Mouse (Mus musculus) fat pad, adult 2 months (tissue): ENCODE results near the gene Fam126a.

ENCODE experiments used
- DNase-seq: peaks from one replicate; pipeline ENCODE4 v3.0.0-alpha.2; 2011; ENCODE audit warnings: low read depth, low spot score; ENCODE audit errors: extremely low read depth

Fam126a gene

DNA sequence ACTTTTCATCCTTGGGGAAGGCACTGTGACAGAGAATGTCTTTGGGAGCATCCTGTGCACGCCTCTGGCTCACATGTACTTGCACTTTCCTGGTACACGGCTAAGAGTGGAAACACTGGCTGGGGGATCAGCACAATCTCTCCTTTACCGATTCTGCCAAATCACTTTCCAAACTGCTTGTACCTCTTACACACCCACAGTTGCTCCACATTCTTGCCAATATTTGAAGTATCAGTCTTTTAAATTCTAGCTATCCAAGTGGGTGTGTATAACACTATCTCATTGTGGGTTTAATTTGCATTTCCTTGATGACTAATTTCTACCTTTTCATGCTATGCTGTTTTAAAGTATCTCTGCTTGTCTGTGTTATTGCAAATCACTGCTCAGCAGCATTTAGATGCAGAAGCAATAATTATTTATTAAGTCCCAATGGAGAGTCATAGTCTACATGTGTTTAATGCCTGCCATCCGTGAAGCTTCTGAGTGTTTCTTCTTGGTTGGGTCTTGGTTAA, 10.9 kb upstream of the Fam126a start:
- DNase-seq = no peak

DNA sequence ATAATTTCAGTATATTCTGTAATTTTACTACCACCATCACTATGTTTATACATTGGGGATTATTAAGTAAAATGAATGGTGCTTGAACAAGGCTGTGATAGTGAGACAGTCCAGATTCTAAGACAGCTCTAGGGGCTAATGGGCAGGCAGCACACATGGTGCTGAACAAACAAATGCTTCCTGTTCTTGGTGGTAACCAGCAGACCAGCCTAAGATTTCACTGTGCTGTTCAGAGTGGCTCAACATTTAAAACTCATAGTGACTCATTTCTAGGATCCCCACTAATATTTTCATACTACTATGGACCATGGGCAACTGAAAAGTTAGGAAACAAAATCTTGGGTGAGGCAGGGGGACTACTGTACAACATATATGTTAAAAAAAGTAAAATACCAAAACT, 10.1 kb upstream of the Fam126a start:
- no peak for DNase-seq

DNA sequence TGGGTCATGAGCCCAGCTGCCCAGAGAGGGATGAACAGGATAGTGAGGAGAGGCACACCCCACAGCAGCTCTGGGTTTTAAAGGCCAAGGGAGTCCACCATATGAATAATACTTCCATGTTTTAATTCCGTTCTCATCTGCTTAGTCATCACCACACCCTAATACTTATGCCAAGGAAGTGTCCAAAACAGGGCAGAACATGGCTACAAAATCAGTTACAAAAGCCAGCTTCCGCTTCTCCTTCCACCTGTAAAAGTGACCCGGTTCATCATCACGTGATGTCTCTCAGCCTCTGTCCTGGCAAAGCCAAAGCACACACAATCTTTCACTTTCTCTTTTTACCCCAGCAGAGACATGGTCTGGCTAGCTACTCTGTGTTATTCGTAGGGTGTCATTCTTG, 8.9 kb upstream of the Fam126a start:
- no peak for DNase-seq

DNA sequence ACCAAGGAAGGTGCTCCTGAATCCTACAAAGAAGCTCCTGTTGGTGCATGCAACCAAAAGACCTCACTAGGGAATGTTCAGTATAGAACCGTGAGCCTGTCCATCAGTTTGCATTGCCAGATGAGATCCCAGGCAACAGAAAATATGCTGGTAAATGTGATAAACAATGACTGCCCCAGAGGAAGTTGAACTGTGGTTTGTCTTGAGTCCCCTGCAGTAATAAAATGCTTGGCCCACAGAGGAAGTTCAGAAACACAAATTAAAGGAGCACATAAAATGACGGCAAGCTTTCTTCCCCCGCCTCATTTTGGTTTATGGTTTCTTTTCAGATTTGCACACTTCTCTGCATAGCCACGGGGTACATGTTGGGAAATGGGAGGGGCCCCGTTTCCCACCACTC, 8.3 kb upstream of the Fam126a start:
- no peak for DNase-seq

DNA sequence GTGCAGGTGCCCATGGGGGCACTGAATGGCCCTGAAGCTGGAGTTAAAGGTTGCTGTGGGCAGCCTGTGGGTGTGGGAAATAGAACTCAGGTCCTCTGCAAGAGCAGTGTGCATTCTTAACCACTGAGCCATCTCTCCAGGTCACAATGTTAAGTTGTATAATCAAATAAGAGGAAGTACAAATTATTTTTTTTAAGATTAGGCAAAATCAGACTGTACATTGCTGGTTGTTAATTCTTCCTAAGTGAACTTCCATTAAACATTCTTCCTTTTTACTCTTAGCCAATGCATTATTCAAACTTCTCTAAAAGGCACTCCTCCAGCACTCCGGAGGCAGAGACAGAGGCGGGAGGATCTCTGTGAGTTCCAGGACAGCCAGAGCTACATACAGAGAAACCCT, 7.7 kb upstream of the Fam126a start:
- DNase-seq = no peak

DNA sequence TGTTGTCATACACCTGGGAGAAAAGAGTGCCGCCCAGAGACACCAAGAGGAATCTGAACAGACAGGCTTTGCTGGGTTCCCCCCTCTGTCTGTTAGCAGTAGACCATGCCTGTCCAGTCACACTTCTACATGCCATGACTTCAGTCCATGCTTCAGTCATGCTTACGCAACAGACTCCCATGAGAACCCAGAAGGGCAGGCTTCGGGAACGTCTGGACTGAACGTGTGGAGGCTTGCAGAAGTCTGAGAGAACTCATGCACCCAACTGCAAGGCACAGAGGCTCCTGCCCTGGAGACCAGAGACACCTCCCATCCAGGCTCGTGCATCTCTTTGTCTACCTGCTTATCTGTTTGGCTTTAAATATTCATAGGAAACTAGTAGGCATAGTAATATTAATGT, 6.2 kb upstream of the Fam126a start:
- DNase-seq = no peak

DNA sequence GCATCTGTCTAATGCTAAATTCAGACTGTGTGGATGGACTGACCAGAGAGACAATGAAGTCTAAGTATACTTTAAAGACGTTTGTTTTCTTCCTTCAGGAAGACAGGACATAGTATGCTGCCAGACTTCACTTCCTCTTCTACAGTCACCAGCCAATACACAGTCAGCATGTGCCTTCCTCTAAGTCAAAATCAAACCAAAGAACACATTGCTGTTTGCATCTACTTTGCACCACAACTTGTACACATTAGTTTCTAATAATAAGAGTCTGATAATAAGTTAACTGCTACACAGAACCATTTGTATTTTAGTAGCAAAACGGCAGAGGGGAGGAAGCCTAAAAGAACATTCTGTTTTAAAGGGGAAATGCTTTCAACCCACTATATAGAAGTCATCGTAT, 4.5 kb upstream of the Fam126a start:
- DNase-seq = no peak

DNA sequence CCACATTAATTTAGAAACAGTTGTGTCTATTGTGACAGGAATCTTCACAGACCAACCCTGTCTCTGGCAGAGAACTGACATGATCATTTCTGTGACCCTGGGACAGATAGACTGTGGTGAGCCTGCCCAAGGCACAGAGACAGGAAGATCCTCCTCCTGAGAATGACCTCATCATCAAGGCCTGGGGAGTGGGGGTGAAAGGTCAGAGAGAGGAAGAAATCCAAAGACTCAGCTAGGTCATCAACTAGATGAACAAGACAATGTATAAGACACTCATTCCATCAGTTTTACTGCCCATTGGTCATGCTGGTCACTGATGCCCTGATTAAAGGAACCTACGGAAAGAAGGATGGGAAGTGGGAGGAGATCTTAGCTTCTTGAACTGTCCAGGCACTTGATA, 3.6 kb upstream of the Fam126a start:
- DNase-seq = no peak

DNA sequence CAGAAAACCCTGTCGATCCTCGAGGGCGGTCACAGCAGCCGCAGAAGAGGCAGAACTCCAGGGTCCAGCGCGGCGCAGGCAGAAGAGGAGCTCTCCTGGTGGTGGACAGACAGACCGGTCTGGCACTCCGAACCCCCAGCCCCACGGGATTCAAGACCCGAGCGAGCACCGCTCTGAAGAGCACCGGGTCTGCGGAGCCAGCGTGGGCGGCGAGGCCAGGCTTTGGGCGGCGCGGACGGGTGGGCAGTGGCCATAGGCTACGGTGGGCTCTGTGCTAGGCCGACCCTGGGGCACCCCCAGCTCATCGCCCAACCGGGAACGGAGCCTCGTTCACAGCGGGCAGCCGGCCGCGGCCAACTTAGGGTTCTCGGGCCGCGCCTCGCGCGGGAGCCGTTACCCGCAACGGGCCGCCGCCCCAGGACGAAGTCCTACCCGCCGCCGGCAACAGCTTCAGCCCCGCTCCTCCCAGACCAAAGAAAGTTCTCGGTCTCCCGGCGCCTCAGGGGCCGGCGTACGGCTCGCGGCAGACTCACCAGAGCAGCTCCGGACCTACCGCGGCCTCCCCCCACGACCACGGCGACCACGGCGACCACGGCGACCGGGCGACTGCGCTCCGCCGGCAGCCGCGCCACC, 428 bp downstream of the Fam126a start:
- no peak for DNase-seq

DNA sequence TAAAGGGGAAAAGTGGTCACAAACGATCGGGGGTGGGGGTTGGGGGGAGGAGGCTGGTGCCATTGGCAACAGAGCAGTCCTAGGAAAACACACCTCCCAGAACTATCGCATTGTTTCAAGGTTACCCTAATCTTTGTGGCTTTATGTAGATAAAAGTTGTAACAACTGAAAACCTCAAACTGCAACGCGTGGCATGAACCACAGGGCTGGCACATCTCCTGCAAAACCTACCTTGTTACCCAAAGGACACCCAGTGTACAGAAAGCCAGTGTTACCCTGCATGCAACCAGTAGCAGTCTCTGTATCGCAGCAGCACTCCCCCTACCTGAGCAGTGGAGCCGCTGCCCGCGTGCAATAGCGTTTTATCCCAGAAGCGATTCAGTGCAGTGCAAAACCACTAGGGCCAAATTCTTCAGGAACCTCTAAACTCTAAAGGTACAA, 1.1 kb downstream of the Fam126a start:
- no peak for DNase-seq

DNA sequence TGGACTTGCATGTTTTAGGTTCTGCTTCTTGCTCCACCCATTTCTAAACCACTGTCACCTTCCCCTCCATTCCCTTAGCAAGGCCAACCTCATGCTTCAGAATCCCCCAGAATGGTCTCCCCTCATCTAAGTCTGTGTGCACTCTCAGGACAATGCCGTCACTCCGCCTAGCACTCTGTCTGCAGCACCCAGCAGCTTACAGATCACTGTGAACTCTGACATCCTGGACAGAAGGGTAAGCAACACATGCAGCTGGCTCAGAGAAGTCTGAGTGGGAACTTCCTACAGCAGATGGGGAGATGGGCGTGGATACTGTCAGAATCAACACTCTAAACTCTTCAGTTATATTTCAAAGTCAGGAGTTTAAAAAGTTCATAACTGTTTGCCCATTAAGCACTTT, 5.5 kb downstream of the Fam126a start:
- no peak for DNase-seq

DNA sequence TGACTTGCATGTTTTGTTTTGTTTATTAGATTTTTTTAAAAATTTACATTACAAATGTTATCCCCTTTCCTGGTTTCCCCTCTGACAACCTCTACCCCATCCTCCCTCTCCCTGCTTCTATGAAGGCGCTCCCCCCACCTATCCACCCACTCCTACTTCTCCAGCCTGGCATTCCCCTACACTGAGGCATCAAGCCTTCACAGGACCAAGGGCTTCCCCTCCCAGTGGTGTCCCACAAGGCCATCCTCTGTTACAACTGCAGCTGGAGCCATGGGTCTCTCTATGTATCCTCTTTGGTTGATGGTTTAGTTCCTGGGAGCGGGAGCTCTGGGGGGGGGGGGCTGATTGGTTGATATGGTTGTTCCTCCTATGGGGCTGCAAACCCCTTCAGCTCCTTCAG, 7.3 kb downstream of the Fam126a start:
- DNase-seq = no peak

DNA sequence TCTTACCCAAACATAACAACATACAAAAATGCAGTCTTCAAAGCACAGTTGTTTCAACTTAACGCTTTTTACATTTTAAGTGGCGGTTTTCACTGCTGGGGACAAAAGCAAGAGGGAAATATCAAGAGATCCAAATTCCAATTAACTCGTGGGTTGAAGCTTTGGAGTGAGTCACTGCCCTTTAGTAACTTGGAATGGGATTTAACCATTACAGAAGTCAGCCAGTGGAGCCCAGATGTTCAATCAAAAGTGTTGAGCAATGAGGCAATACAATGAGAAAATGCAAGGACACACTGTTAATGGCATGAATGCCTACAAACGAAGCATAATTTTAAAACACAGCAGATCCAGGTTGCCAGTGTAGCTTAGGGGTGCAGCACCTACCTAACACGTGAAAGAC, 8.8 kb downstream of the Fam126a start:
- no peak for DNase-seq

DNA sequence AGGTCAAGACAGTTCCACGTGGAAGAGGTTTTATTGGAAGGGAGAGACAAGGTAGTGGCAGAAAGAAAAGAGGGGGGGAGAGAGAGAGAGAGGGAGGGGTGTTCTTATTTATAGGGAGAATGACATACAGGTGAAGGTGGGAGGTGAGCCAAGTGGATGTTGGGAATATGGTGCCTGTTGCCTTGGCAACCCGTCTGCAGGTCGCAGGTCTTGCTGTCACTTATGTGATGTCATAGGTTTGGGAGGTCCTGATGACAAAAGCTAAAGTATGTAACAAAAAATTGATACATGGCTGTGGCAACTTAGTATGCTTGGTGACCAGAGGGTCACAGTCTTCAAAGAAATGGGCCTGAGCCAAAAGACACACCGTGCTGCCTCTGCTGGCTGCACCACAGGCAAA, 10.1 kb downstream of the Fam126a start:
- DNase-seq = no peak

DNA sequence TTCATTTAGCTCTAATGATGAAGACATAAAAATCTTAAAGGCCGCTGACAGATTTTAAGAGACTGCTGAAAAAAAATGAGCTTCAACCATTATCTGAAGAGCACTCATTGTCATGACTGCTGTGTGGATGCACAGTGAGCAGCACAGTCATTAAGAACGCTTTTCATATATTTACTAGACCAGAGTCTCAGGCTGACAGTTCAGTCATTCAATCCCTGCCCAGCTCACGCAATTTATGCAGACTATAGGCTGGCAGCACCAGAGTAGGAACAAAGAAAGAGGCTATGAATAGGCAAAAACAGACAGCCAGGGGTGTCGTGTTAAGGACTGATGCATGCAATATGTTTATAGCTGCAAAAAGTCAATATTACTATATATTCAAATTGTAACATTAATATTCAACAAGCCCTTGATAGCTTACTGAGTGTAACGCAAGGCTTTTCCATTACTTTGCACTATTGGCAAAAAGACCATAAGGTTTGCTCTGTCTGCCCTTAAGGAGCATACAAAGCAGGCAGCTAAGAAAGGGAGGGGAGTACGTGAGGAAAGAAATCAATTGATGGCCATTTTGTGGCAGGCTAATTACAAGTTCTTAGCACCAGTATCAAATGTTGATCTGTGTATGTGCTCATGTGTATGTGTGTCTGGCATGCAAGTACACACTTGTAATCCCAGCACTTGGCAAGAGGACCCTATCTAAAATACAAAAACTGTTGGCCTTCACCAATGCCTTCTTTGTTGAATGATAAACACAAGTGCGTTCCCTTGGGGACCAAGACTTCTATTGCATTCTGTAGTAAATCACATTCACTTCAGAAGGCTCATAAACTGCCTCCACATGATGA, 10.9 kb downstream of the Fam126a start:
- no peak for DNase-seq

DNA sequence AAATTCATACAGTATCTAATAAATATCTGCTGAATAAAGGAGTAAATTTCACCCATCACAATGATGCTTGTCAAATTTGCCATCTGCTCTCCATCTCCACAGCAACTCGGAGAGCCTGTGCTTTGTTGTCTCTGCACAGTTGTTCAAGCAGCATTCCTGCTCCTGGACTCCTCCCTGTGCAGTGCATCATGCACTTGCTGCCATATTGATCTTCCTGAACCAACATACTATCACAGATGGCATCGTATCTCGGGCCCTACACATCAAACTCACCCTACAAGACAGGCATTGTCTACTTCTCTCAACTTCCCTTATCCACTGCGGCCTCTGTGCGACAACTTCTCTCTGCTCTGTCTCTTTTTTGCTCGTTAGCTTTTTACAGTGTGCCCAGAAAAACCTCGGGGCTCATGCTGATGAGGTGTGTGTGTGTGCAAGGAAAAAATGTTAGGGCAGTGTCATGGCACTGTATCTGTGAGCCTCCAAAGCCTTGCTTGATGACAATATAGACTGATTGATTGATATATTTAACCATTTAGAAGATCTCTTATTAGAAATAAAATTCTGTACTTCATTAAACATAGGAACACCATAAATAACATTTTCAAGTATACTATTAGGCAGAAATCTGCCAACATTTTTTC, 11.7 kb downstream of the Fam126a start:
- DNase-seq = no peak

DNA sequence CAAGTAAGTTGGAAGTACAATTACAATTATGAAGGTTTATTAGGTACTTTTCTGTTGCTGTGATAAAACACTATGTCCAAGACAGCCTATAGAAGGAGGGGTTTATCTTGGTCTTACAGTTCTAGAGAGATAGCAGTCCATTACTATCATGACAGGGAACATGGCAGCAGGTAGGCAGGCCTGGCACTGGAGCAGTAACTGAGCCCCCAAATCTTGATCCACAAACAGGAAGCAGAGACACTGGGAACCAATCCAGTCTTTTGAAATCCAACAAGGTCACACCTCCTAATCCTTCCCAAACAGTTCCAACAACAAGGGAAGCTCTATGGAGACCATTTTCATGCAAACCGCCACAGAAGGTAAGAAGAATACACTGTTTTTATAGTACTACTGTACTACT, 13.6 kb downstream of the Fam126a start:
- DNase-seq = no peak

DNA sequence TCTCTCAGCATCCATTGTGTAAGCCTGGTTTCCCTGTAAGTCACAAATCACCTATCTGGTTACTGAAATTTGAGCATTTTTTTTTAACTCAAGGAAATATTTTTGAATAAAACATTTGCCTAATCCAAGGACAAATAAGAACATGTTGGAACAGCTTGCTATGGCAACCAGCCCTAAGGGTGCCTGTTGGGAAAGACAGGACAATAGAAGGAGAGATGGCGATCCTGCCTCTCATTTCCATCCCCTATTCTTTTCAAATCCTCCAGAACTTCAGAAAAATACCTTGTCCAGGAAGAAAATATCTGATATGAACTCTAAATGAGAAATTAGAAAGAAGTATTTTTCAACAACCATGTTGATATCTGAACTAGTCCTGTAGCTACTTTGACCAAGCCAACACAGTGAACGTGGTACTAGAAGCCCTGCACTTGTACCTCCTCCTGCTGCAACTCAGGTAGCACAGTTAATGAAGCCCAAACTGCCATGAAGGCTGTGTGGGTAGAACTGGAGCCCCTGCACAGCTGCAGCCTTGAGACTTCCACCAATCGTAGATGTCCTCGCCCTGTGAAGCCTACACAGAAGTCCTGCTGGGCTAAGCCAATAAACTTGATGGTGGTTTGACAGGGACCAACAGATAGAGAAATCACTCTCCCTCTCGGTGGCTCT, 17.0 kb downstream of the Fam126a start:
- no peak for DNase-seq

DNA sequence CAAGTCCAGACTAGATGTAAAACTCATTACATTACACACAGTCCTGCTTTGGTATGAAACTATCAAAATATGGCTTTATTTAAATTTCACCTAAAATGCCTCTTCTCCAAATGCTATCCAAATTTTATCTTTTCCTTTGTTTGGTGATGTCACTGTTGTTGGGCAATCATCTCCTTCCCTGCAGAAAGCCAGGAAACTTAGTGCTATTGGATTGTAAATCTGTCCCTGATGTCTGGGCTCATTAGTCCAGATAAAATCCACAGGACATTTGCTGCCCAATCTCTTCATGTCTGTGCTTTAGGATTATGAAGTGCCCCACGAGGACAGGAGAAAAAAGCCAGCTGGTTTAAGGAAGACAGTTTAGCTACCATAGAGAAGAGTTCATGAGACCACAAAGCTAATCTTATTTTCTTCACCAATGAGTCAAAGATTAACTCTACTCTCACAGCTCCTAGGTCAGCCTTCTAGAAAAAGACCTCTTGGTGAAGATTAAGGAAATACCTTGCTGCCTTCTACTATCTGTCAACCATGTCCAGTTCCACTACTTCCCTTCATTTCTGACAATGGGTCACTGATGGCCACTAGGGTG, 31.3 kb downstream of the Fam126a start:
- DNase-seq = no peak

DNA sequence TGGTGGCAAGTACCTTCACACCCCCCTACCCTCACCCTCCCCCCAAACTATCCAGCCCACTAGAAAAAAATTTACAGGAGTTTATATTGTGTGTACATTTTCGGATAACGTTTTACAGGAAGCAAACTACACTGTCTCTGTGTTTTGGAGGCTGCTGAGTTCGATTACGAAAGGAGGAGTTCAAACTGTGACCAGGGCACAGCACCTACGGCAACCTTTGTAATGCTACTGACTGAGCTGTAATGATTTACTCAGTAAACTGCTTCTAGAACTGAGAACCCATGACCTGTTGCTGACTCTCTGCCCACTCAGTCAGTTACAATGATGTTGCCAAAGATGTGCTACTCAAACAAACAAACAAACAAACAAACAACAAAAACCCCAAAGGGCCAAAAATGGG, 34.5 kb downstream of the Fam126a start:
- DNase-seq = no peak

DNA sequence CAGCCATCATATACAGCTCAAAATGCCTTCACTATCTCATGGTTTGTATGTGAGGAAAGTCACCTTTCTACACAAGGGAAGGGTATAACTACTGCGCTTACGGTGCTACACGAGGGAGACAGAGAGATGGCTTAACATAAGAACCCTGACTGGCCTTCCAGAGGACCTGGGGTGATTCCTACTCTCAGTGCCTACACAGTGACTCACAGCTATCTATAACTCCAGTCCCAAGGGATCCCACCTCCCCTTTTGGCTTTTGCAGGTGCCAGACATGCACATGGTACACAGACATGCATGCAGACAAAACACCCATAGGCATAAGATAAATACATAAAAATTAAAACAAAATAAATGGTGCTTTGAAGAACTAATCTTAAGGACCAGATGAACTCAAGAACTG, 35.6 kb downstream of the Fam126a start:
- DNase-seq = no peak
